Mouse (Mus musculus) liver, postnatal 0 days (tissue): ENCODE data around the gene Snx29. TPM values are rescaled to one million over a fixed set of nuclear protein-coding genes. Genes with fewer than 3 reads are reported as not detected.
"Not testable (repeated sequence)": the region's sequence is repeated elsewhere in the genome, so short reads cannot be mapped to it uniquely, and the experiment has no call there.

ENCODE experiments used
- ATAC-seq: fragments of 200-750 bp; cut with Nextera tagmentation; 2 replicates; pipeline ENCODE4 v1.8.0; 2017; ENCODE audit warnings: mild to moderate bottlenecking, moderate library complexity
- DNase-seq: peaks from one replicate; pipeline ENCODE4 v3.0.0-alpha.2; 2016
- H3K27ac ChIP-seq: fragments of 300-500 bp; sonication (generic); 2 replicates; pipeline ENCODE4 v1.5.1; 2014; ENCODE audit warnings: antibody characterized with exemption, moderate library complexity, mild to moderate bottlenecking, low read depth
- H3K27me3 ChIP-seq: fragments of 300-500 bp; sonication (generic); 2 replicates; pipeline ENCODE4 v1.6.1; 2014; ENCODE audit warnings: low read length, control low read depth, mixed read lengths; ENCODE audit not compliant: insufficient read depth
- H3K36me3 ChIP-seq: fragments of 300-500 bp; sonication (generic); replicated peaks from 2 replicates; pipeline ENCODE4 v1.6.1; 2014; ENCODE audit warnings: mild to moderate bottlenecking, control low read depth, low read length, moderate library complexity, mixed read lengths; ENCODE audit not compliant: insufficient read depth
- H3K4me1 ChIP-seq: fragments of 300-500 bp; sonication (generic); 2 replicates; pipeline ENCODE4 v1.6.1; 2014; ENCODE audit warnings: antibody characterized with exemption, mild to moderate bottlenecking, control low read depth; ENCODE audit not compliant: insufficient read depth
- H3K4me2 ChIP-seq: fragments of 300-500 bp; sonication (generic); 2 replicates; pipeline ENCODE4 v1.6.1; 2014; ENCODE audit warnings: low read depth, mild to moderate bottlenecking, low read length, moderate library complexity, mixed read lengths
- H3K4me3 ChIP-seq: fragments of 300-500 bp; sonication (generic); 2 replicates; pipeline ENCODE4 v1.5.1; 2014; ENCODE audit warnings: low read depth, low read length
- H3K9ac ChIP-seq: fragments of 300-500 bp; sonication (generic); replicated peaks from 2 replicates; pipeline ENCODE4 v1.6.1; 2014; ENCODE audit warnings: mild to moderate bottlenecking, moderate library complexity
- H3K9me3 ChIP-seq: fragments of 300-500 bp; sonication (generic); 2 replicates; pipeline ENCODE4 v1.6.1; 2016; ENCODE audit warnings: mild to moderate bottlenecking, control low read depth, low read length, mixed read lengths
- CTCF ChIP-seq: sonication (generic); IDR thresholded peaks from 2 replicates; pipeline ENCODE4 v1.5.1; 2016; ENCODE audit warnings: antibody characterized with exemption, low read depth
- EP300 ChIP-seq: IDR thresholded peaks from 2 replicates; pipeline ENCODE4 v1.6.1; 2016; ENCODE audit warnings: antibody characterized with exemption, low read depth, mild to moderate bottlenecking
- WGBS: fragments of 180-500 bp; shearing (Covaris S2); extraction: QIAGEN DNeasy Blood & Tissue Kit; methylation state at CpG from one replicate; pipeline ENCODE4 v1.1.7; 2014; ENCODE audit not compliant: insufficient replicate concordance; 5-methylcytosine and 5-hydroxymethylcytosine counted together
- polyA plus RNA-seq: library from polyadenylated mRNA; unstranded; fragments of >200 nt; fragmentation: Nextera tagmentation; extraction: Ambion mirVana; gene quantifications from 2 replicates; pipeline ENCODE4 v1.2.1, GENCODE M21; 2015

Snx29 gene
- polyA plus RNA-seq = 1.7 and 2.3 TPM in 2 replicates

GRCm38 (mm10) chr16:11322409-11323323, at the start of gene Snx29:
Gene Snx29, plus strand, starts transcription at chr16:11322908.
- Histone ChIP-seq H3K36me3 (no peaks in the 10 kb centered on the region), H3K4me2 (peak within 1 kb of the TSS; percentile 97), H3K27ac (peak within 1 kb of the TSS; percentile 88), H3K4me1 (peaks cover 14% of the 10 kb centered on the region), H3K4me3 (peak within 1 kb of the TSS; percentile 92), H3K27me3 (no peaks in the 10 kb centered on the region), H3K9ac (peak within 1 kb of the TSS; percentile 93), H3K9me3 (no peaks in the 10 kb centered on the region)
- 9% methylated on average over 34 of the region's 61 CpGs for WGBS
- peak; percentile 99 for DNase-seq
- ATAC-seq = peak; percentile 96
- TF ChIP-seq EP300 (peak; percentile 23; the same call in 1 of the 2 replicates), CTCF (no peak)

- no peaks in the 10 kb centered on the region for H3K27me3 ChIP-seq
- ATAC-seq = no peak
- 65% methylated on average over 3 of the region's 3 CpGs for WGBS
- TF ChIP-seq EP300 = no peak
- TF ChIP-seq CTCF = no peak
- H3K9ac ChIP-seq = no peak overlapping the region
- H3K27ac ChIP-seq = no peak overlapping the region
- H3K9me3 ChIP-seq = no peaks in the 10 kb centered on the region
- H3K4me1 ChIP-seq = no peaks in the 10 kb centered on the region
- no peaks in the 10 kb centered on the region for H3K36me3 ChIP-seq
- H3K4me3 ChIP-seq = no peak overlapping the region
- DNase-seq = no peak
- no peak overlapping the region for H3K4me2 ChIP-seq
These were observed 45.8 kb upstream of the Snx29 start for GRCm38 (mm10) chr16:11276888-11277287.

- Histone ChIP-seq H3K27ac (no peak overlapping the region), H3K9ac (no peak overlapping the region), H3K4me1 (no peaks in the 10 kb centered on the region), H3K9me3 (no peaks in the 10 kb centered on the region), H3K36me3 (no peaks in the 10 kb centered on the region), H3K27me3 (no peaks in the 10 kb centered on the region), H3K4me3 (no peak overlapping the region), H3K4me2 (no peak overlapping the region)
- TF ChIP-seq CTCF (no peak), EP300 (no peak)
- DNase-seq (no peak), ATAC-seq (no peak)
- 57% methylated on average over 6 of the region's 6 CpGs for WGBS
These were observed 43.9 kb upstream of the Snx29 start for GRCm38 (mm10) chr16:11278778-11279177.

- DNase-seq (no peak), ATAC-seq (no peak)
- Histone ChIP-seq H3K36me3 (no peaks in the 10 kb centered on the region), H3K9me3 (no peaks in the 10 kb centered on the region), H3K4me1 (no peaks in the 10 kb centered on the region), H3K4me3 (no peak overlapping the region), H3K9ac (no peak overlapping the region), H3K4me2 (no peak overlapping the region), H3K27me3 (no peaks in the 10 kb centered on the region), H3K27ac (no peak overlapping the region)
- TF ChIP-seq EP300 = no peak
- 74% methylated on average over 5 of the region's 5 CpGs for WGBS
These were observed 40.0 kb upstream of the Snx29 start for GRCm38 (mm10) chr16:11282655-11283232.

GRCm38 (mm10) chr16:11284881-11285280, 37.8 kb upstream of the Snx29 start:
- DNase-seq (no peak), ATAC-seq (no peak)
- Histone ChIP-seq H3K9ac (no peak overlapping the region), H3K4me3 (no peak overlapping the region), H3K9me3 (peaks cover 6% of the 10 kb centered on the region), H3K4me1 (no peaks in the 10 kb centered on the region), H3K4me2 (no peak overlapping the region), H3K36me3 (no peaks in the 10 kb centered on the region), H3K27me3 (no peaks in the 10 kb centered on the region), H3K27ac (no peak overlapping the region)
- 59% methylated on average over 2 of the region's 2 CpGs for WGBS
- TF ChIP-seq CTCF (no peak), EP300 (no peak)

- no peak for DNase-seq
- no peaks in the 10 kb centered on the region for H3K4me1 ChIP-seq
These were observed 36.8 kb upstream of the Snx29 start for GRCm38 (mm10) chr16:11285949-11286348.

GRCm38 (mm10) chr16:11288873-11289272, 33.8 kb upstream of the Snx29 start:
- H3K27ac ChIP-seq, H3K4me3 ChIP-seq, H3K9ac ChIP-seq, H3K9me3 ChIP-seq, DNase-seq, H3K36me3 ChIP-seq, H3K4me2 ChIP-seq, ATAC-seq, H3K4me1 ChIP-seq, H3K27me3 ChIP-seq: not testable (repeated sequence)
- WGBS = 92% methylated on average over 7 of the region's 8 CpGs

More at GRCm38 (mm10) chr16:11285949-11286348, 36.8 kb upstream of the Snx29 start:
- Histone ChIP-seq H3K4me3 (no peak overlapping the region), H3K27ac (no peak overlapping the region), H3K36me3 (no peaks in the 10 kb centered on the region), H3K27me3 (no peaks in the 10 kb centered on the region), H3K9ac (no peak overlapping the region), H3K4me2 (no peak overlapping the region), H3K9me3 (peaks cover 6% of the 10 kb centered on the region)
- TF ChIP-seq CTCF = no peak
- TF ChIP-seq EP300 = no peak
- no peak for ATAC-seq
- whole genome bisulfite sequencing = 60% methylated on average over 2 of the region's 2 CpGs

GRCm38 (mm10) chr16:11295583-11295982, 27.1 kb upstream of the Snx29 start:
- not testable (repeated sequence) for H3K9ac ChIP-seq, H3K27ac ChIP-seq

More at GRCm38 (mm10) chr16:11295583-11295982, 27.1 kb upstream of the Snx29 start:
- H3K4me2 ChIP-seq, H3K4me3 ChIP-seq, H3K4me1 ChIP-seq, H3K36me3 ChIP-seq, H3K9me3 ChIP-seq, ATAC-seq, H3K27me3 ChIP-seq, DNase-seq: not testable (repeated sequence)
- 83% methylated on average over 4 of the region's 4 CpGs for WGBS
